Mouse (Mus musculus): Measurements from ENCODE around the gene Desi2. TPM values are rescaled to one million over a fixed set of nuclear protein-coding genes. Genes with fewer than 3 reads are reported as not detected.
"Not testable (repeated sequence)": the region's sequence is repeated elsewhere in the genome, so short reads cannot be mapped to it uniquely, and the experiment has no call there.

The Desi2 gene
- 2.3 and 4.7 TPM in 2 replicates for polyA plus RNA-seq (2012; ENCODE audit: insufficient read depth, low replicate concordance)

DNA sequence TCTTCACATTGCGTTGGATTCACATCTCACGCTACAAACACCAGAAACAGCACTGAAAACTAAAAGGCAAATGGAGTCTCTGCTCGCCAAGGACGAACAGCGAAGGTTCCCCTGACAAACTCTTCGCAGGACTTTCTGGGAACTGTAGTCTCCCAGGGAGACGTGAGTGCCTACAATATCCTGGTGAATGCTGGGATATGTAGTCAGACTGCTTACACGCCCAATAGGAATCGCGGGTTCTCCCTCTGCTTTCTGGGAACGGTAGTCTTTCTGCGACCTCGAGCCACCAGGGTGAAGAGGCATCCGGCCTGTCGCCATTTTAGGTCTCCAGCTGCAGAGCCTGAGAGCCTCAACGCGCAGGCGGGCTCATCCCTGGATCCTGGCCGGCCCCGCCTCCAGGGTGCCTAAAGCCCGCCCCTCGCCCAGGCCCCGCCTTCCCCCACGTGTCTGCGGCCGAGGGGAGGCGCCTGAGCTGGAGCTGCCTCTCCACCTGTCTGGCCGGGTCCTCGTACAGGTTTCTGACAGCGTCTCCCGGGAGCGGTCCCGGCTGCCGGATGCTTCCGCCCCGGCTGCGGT lies at the start of gene Desi2:
Desi2 (plus strand) TSS at position 202 of the 576 bp plus-strand sequence.
- H3K4me3 ChIP-seq (replicated peaks), result peak within 1 kb of the TSS; percentile 90
- H3K9me3 ChIP-seq; H3K36me3 ChIP-seq (replicated peaks; ENCODE audit: low read length); H3K27me3 ChIP-seq (replicated peaks): not testable (repeated sequence)
- peaks cover 24% of the 10 kb centered on the region for H3K4me1 ChIP-seq

DNA sequence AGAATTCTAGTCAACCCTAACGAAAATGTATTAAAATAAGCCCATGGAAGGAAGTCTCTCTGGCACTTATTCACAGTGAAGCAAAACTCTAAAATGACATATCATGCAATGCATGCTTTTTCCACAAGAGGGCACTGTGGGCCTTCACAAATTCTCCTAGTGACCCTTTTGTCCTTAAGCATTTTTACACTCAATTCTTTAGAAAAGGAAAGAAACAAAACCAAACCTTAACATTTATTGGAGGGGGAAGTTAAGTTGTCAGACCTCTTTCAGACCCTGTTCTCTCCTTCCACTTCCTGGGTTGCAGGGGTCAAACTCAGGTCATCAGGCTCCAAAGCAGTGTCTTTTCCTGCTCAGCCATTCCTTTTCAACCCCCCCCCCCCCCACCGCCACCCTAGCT lies 40.7 kb upstream of the Desi2 start:
- H3K4me3 ChIP-seq (replicated peaks); H3K36me3 ChIP-seq (replicated peaks; ENCODE audit: low read length); H3K4me1 ChIP-seq; H3K9me3 ChIP-seq; H3K27me3 ChIP-seq (replicated peaks): not testable (repeated sequence)

DNA sequence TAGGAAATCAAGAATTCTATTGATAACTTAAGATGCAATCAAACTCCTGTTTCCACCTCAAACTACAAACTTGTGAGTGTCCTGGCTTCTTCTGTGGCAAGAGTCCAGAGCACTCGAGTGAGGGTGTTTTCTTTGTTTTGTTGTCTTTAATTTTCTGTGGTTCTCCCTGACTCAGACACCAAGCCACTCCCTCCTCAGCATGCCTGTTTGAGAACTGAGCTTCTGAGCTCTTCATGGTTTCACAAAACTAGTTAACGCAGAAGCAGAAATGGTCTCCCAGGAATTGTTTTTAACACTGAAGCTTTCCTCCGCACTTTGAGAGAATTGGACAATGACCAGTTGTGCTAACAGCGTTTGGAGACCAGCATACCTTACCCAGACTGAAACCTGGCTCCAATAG lies 40.3 kb upstream of the Desi2 start:
- H3K36me3 ChIP-seq (replicated peaks; ENCODE audit: low read length); H3K27me3 ChIP-seq (replicated peaks); H3K4me3 ChIP-seq (replicated peaks); H3K9me3 ChIP-seq; H3K4me1 ChIP-seq: not testable (repeated sequence)

DNA sequence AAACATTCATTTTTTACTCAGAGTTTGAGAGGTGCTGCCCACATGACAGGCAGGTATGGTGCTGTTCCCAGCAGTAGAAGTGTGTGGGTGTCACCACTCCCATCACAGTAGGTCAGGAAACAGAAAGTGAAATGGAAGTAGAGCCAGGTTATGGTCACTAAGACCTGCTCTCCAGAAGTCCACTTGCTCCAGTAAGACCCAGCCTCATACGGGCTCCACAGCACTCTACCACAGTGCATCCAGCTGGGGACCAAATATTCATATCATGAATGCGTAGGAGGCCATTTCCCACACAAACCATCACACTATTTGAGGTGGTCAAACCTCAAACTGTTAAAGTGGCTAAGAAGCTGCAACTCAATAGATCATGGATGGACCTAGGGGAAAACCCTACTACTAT lies 5.0 kb upstream of the Desi2 start:
- Histone ChIP-seq H3K4me1 (peaks cover 4% of the 10 kb centered on the region; the same call in 1 of the 2 replicates), H3K36me3 (replicated peaks; ENCODE audit: low read length) (no peaks in the 10 kb centered on the region), H3K4me3 (replicated peaks) (no peak overlapping the region), H3K27me3 (replicated peaks) (no peaks in the 10 kb centered on the region), H3K9me3 (no peaks in the 10 kb centered on the region)
- no peak for TF ChIP-seq GATA1 (IDR thresholded peaks at IDR 0.05; ENCODE audit: borderline replicate concordance, low read length)
- no peak for TF ChIP-seq FLI1 (IDR thresholded peaks at IDR 0.05; ENCODE audit: low read length)

DNA sequence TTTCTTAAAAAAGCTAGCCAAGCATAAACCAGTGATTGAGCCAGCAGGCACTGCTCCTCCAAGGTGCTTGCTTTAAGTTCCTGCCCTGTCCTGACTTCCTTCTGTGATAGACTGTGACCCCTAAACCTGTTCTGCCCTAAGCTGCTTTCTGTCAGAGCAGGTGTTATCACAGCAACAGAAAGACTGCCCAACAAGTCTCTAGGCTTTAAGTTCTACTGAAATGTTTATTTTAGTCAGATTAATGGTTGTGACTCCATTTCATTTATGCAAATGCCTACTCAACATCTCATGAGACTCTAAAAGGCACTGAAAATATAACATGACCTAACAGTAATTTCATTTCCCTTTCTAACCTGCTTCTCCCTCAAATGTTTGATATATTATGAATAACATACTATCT lies 1.6 kb upstream of the Desi2 start:
- Histone ChIP-seq H3K4me3 (replicated peaks) (no peak overlapping the region), H3K4me1 (peaks cover 17% of the 10 kb centered on the region), H3K9me3 (no peaks in the 10 kb centered on the region), H3K36me3 (replicated peaks; ENCODE audit: low read length) (no peaks in the 10 kb centered on the region), H3K27me3 (replicated peaks) (no peaks in the 10 kb centered on the region)
- TF ChIP-seq GATA1 (IDR thresholded peaks at IDR 0.05; ENCODE audit: borderline replicate concordance, low read length) (no peak), FLI1 (IDR thresholded peaks at IDR 0.05; ENCODE audit: low read length) (no peak)

DNA sequence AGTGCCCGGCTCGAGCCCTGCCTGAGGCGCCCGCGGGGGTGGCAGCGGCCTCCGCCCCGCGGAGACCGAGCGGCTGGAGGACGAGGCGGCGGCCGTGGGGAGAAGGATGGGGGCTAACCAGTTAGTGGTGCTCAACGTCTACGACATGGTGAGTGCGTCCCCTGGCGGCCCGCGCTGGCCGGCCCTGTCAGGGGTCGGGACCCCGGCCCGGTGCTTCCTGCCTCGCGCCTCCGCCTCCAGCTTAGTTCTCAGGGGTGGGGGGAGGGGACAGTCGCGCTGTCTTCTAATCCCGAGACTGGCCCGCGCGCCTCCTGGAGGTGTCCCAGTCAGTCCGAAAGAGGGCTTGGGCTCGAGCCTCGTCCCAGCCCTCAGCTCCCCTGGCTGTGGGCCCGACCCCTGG lies 593 bp downstream of the Desi2 start:
- H3K36me3 ChIP-seq (replicated peaks; ENCODE audit: low read length); H3K27me3 ChIP-seq (replicated peaks); H3K9me3 ChIP-seq: not testable (repeated sequence)
- Histone ChIP-seq H3K4me3 (replicated peaks) (peak overlapping the region; percentile 90), H3K4me1 (peaks cover 24% of the 10 kb centered on the region)

DNA sequence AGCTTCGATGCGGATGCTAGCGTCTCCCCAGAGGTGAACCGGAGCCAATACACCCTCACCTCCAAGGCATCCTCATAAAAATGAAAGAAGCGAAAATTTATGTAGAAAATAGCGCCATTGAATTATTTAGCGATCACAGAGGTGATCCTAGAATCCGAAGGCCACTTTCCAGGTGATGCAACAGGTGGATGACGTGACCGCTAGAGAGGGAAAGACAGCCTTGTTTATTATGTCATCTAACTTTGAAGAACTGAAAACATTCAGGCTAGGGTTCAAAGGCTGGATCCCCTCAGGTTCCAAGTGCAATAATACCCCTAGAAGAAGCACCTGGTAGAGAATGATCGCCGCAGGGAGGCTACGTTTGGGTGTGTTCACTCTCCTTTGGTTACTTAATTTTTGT lies 1.2 kb downstream of the Desi2 start:
- H3K4me3 ChIP-seq (replicated peaks), result peak overlapping the region; percentile 87
- H3K36me3 ChIP-seq (replicated peaks; ENCODE audit: low read length), result peaks cover 7% of the 10 kb centered on the region
- peaks cover 24% of the 10 kb centered on the region for H3K4me1 ChIP-seq
- no peaks in the 10 kb centered on the region for H3K9me3 ChIP-seq
- TF ChIP-seq FLI1 (IDR thresholded peaks at IDR 0.05; ENCODE audit: low read length) (no peak), GATA1 (IDR thresholded peaks at IDR 0.05; ENCODE audit: borderline replicate concordance, low read length) (no peak)
- H3K27me3 ChIP-seq (replicated peaks), result no peaks in the 10 kb centered on the region

DNA sequence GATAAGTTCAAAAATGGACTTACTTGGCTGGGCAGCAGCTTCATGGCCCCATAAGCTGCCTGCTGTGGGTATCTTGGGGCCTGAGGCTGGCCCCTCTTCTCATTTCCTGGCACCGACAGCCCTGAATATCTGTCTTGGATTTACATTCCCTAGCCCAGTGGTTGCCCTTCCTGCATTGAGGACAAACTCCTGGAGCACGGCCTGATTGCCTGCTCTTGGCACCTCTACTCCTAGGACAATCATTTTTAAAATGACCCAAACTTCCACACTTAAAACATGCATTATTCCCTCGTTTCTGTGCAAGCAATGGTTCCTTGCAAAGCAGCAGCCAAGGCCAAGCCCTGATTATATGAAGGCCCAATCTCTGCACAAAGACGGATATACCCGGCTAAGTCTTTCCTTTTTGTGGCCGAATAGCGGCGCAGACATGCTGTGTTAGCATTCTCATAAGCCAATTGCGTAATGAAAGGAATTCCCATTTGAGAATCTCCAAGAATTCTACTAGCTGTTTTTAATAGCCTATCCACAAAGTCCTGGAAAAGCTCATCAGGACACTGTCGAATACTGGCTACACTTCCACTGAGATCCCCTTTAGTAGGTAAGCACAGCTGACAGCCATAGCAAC lies 18.6 kb downstream of the Desi2 start:
- H3K9me3 ChIP-seq, result peaks cover 7% of the 10 kb centered on the region; the same call in 1 of the 2 replicates
- TF ChIP-seq FLI1 (IDR thresholded peaks at IDR 0.05; ENCODE audit: low read length) (no peak), GATA1 (IDR thresholded peaks at IDR 0.05; ENCODE audit: borderline replicate concordance, low read length) (no peak)
- peaks cover 20% of the 10 kb centered on the region for H3K36me3 ChIP-seq (replicated peaks; ENCODE audit: low read length)
- no peak overlapping the region for H3K4me3 ChIP-seq (replicated peaks)
- H3K27me3 ChIP-seq (replicated peaks), result no peaks in the 10 kb centered on the region
- peaks cover 14% of the 10 kb centered on the region for H3K4me1 ChIP-seq

DNA sequence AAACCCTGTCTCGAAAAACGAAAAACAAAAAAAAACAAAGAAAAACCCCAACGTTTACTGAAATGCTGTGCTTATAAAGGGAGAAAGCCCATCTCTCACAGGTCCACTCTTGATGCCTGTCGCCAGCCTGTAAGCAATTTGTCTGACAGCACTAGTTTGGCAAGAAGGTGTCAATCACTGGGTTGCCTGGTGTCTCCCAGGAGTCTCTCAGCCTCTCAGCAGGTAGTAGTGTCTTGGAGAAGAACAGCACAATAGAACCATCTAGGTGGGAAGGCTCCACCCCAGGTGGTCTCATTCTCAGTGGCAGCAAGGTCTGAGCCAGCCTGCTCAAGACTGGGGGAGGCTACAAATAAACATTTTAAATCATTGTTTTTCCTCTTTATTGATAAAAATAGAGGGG lies 20.6 kb downstream of the Desi2 start:
- H3K27me3 ChIP-seq (replicated peaks); H3K36me3 ChIP-seq (replicated peaks; ENCODE audit: low read length); H3K4me3 ChIP-seq (replicated peaks); H3K9me3 ChIP-seq: not testable (repeated sequence)
- H3K4me1 ChIP-seq, result peaks cover 14% of the 10 kb centered on the region

DNA sequence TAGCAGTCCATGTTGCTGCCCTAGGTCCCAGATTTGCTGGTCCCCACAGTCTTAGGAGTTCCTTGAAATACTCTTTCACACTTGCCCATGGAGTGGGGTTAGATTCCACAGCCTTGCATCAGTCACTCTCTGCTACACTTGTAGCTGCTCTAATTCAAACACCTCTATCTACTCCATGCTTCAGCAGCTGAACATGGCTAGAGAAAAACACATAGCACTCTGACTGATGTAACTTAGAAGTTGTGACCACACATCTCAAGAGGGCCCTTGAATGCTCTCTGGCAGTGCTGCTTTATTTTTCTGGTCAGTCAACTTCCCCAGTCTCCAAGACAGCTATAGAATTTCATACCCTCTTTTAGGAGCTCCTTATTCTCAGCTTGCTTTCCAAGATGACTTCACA lies 22.7 kb downstream of the Desi2 start:
- Histone ChIP-seq H3K36me3 (replicated peaks; ENCODE audit: low read length) (peaks cover 9% of the 10 kb centered on the region), H3K4me3 (replicated peaks) (no peak overlapping the region), H3K4me1 (peaks cover 13% of the 10 kb centered on the region), H3K27me3 (replicated peaks) (no peaks in the 10 kb centered on the region), H3K9me3 (no peaks in the 10 kb centered on the region)
- TF ChIP-seq FLI1 (IDR thresholded peaks at IDR 0.05; ENCODE audit: low read length) (no peak), GATA1 (IDR thresholded peaks at IDR 0.05; ENCODE audit: borderline replicate concordance, low read length) (no peak)

DNA sequence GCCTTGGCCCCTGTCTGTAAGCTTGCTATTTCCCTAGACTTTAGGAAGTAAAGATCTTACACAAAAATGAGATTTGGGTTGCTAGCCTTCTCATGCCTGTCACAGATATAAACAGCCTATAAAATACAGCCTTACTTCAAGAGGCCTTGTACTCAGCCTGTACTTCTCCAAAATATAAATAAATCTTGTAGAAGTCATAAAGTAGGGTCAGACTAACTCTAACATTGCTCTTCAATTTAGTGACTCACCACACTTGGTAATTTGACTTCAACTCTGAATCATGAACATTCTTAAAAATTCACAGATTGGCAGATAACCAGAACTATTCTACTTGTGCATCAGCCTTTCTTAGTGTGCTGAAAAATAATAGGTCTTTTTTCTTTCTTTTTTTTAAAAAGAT lies 29.9 kb downstream of the Desi2 start:
- Histone ChIP-seq H3K27me3 (replicated peaks) (no peaks in the 10 kb centered on the region), H3K4me1 (peaks cover 10% of the 10 kb centered on the region; the same call in 1 of the 2 replicates), H3K36me3 (replicated peaks; ENCODE audit: low read length) (peaks cover 8% of the 10 kb centered on the region), H3K4me3 (replicated peaks) (no peak overlapping the region), H3K9me3 (no peaks in the 10 kb centered on the region)
- no peak for TF ChIP-seq FLI1 (IDR thresholded peaks at IDR 0.05; ENCODE audit: low read length)
- no peak for TF ChIP-seq GATA1 (IDR thresholded peaks at IDR 0.05; ENCODE audit: borderline replicate concordance, low read length)
